Mouse (Mus musculus) adrenal gland, adult (tissue): ENCODE results near the gene Ucn2.

Source experiments
- DNase-seq, 2 experiments: peaks; one replicate each; pipeline ENCODE4 v3.0.0; 2022 to 2023; ENCODE audit warnings: low spot score in 1 of 2; ENCODE audit not compliant: inconsistent age in 2 of 2

Ucn2 gene

DNA sequence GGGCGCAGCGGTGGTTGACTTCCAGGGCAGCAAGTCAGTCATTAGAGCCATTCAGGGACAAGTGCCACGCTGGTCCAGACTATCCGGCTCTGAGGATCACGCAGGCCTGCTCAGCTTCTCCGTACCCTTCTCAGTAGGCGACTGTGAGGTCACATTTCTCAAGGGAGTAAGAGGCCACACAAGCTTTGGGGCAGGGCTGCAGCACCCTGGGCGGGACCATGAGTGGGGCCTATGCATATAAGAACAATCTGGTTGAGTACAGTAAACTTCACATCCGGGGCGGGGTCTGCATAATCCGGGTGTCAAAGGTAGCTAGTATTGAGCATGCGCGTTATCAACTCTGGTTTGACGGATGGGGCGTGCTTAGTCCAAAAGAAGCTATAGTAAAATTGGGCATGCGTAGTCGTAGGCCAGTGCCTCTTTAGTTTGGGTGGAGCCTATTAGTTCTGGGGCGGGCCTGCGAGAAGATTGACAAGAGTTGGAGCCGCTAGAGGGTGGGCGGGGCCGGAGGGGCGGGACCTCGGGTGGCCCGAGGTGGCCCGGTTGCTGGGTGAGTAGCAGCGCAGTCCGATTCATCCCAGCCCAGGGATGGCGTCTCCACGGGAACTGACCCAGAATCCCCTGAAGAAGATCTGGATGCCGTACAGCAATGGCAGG lies 5.7 kb downstream of the Ucn2 start, which contains the start of gene Pfkfb4:
Gene Pfkfb4 (plus strand): TSS at position 351 of the 657 bp plus-strand sequence.
- peak; percentile 98 to 99 for DNase-seq

DNA sequence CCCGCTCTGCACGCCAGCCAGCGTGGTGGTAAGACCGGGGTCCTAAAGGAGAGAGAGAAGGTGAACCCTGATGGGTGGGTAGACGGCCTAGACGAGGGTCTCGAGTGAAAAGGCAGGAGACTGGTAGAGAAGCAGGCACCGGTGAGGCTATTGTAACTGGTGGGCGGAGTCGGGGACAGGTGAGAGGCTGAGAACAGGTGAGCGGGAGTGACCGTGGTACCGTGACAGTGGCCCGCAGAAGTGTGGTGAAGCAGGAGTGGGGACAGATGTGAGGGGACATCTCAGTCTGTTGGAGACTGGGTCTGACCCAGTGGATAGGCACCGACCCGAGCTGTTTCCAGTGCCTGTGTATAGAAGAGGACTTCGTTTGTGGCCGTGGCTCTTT lies 6.3 kb downstream of the Ucn2 start:
- no peak for DNase-seq

DNA sequence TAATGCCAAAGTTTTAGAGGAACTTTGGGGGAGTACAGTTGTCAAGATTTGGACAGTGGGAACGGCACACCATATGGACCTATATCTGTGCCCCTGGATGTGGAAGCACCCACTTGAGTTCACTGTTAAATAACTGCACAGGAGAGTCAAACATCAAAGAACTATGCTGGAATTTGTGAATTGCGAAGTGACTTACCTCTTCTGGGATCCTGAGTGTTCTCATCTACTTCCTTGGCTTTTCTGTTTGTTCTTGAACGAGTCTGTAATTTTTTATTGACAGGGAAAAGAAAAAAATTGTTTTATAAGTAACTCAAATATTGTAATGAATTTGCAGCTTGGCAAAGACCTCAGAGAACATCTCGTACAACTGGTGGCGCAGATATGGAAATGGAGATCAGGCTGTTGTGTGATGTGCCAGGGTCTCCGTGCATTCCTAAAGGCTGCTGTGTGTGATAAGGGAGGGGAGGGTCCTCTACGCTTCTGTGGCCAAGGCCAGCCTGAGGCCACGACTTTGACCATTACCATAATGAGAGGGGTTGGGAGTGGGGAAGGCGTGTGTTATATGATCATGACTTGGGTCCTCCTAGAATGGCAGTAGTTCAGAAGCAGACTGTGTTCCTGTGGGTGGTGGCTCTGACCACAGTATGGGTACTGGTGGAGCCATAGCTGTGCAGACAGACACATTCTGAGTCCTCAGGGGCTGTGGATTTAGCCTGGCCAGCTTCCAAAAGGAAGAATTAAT lies 7.0 kb downstream of the Ucn2 start:
- peak in 1 of 2 experiments; percentile 46 for DNase-seq

DNA sequence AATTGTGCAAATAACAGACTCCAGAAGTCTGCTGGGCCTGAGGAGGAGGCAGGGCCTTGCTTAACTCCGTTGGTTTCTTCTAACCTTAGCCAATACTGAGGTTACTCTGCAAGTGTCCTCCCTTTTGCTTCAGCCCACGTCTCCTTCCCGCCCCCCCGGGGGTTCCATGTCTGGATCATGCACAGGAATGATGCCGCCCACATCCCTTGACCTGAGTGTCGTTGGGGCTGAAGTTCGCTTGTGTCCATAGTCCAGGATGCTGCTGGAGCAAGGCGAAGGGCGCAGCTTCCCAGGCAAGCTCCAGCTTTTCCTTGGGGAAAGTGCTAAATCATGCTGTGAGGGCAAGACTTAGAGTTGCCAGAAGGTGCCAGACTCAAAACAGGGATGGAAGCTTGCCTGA lies 10.6 kb downstream of the Ucn2 start:
- no peak for DNase-seq

DNA sequence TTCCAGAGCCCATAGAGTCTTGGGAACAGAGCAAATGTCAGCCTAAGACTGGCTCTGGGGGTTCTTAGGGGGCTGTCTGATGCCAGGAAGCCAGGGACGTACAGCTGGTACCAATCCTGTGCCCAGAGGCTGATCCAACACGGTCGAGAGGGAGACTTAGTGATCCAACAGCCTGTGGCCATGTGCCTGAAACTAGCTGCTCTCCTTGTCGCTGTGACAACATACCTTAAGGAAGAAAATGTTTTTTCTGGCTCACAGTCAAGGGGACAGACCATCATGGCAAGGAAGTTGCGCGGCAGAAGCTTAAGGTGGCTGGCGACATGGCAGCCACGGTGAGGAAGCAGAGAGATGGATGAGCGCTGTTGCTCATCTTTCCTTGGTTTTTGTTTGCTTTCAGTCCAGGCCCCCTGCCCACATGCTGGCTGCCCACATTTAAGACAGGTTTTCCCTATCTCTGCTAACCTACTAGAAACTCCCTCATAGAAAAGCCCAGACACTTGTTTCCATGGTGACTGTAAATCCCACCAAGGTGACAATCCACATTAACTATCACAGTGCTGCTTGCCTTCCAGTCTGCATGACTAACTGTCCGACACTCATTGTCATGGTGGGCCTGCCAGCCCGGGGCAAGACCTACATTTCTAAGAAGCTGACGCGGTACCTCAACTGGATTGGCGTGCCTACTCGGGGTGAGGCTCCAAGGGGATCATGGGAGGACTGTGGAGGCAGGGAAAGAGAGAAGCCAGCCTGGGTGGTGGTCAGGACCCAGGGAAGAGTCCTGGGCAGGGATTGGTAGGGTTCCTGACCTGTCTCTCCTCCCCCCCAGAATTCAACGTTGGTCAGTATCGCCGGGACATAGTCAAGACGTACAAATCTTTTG lies 12.7 kb downstream of the Ucn2 start:
- peak in 1 of 2 experiments; percentile 41 for DNase-seq

DNA sequence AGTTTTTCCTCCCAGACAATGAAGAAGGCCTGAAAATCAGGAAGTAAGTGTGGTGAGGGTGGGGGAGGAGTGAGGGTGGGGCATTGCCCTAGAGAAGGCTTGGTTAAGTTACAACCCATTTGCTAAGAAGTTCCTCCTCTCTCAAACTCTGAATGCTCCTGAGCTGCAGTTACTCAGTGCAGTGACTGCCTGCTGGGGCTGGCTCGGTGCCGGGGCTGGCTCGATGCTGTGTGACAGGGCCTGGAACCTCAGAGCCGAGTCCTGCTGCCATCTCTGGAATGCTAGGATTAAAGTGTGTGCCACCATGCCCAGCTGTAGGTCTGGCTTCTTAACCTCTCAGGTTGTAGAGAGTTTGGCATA lies 13.3 kb downstream of the Ucn2 start:
- DNase-seq, result no peak

DNA sequence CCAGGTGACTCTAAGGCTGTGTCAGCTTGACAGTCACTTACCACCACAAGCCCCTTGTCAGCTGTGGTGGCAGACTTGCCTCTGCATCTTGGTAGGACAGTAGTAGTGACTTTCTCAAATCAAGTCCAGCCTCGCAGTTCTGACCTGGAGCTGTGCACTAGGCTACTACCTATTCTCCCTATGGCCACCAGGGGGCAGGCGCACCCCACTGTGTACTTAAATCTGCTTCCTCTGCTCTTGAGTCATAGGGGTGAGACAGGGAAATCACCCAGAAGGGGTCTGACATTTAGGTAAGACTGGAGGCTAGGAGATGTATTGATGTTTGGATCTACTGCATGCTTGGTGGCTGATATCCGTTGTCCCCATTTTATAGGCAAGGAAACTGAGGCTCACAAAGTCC lies 14.9 kb downstream of the Ucn2 start:
- DNase-seq, result peak; percentile 67 to 85

DNA sequence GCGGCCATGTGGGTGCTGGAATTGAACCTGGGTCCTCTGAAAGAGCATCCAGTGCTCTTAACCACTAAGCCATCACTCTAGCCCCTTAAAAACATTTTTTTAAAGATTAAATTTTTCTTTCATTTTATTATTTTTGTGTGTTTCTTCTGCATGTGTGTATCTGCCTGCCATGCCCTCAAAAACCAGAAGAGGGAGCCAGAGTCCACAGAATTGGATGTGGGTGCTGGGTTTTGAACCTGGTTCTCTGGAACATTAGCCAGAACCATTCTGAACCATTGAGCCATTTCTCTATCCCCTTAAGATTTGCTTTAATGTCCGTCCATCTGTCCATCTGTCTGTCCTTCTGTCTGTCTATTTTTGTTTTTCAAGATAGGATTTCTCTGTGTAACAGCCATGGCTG lies 17.4 kb downstream of the Ucn2 start:
- DNase-seq, result peak in 1 of 2 experiments; percentile 81

DNA sequence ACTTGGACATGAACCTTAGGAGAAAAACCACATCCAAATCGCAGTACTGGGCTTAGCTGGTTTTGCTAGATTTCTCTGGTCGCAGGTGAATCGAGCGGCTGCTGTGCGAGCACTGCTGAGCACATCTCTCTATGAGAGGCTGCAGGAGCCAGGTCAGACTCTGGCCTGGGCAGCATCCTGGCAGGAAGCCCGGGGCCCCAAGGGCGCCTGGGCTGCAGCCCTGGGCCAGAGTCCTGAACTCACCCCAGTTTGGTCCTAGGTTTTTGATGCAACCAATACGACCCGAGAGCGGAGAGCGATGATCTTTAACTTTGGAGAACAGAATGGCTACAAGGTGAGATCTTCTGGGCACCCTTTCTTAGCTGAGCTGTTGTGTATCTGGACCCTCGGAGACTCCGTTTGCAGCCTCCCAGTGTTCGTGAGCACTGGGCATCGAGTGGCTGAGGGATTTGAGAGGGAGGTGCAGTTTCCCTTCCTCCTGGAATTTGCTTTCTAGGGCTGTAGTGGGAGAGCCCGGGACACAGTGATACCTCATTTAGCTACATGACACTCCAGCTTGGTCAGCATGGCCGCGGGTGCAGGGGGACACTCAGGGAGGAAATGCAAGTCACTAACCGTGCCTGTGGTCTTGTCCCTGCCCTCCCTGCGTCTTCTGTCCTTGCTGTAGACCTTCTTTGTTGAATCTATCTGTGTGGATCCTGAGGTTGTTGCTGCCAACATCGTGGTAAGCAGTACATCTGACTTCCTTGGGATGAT lies 21.4 kb downstream of the Ucn2 start:
- no peak for DNase-seq

DNA sequence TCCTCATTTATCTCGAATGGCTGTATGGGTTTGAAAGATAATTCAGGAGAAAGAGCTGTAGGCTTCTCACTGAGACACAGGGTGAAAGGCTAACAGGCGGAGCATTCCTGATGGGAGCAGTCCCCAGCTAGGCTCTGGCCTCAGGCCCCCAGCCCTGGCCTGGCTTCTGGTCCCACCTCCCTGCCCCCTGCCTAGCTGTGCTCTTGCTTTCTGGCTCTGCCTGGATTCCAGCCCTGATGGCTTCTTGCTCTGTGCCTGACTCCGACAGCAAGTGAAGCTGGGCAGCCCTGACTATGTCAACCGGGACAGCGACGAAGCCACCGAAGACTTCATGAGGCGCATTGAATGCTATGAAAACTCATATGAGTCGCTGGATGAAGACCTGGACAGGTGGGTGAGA lies 22.3 kb downstream of the Ucn2 start:
- no peak for DNase-seq

DNA sequence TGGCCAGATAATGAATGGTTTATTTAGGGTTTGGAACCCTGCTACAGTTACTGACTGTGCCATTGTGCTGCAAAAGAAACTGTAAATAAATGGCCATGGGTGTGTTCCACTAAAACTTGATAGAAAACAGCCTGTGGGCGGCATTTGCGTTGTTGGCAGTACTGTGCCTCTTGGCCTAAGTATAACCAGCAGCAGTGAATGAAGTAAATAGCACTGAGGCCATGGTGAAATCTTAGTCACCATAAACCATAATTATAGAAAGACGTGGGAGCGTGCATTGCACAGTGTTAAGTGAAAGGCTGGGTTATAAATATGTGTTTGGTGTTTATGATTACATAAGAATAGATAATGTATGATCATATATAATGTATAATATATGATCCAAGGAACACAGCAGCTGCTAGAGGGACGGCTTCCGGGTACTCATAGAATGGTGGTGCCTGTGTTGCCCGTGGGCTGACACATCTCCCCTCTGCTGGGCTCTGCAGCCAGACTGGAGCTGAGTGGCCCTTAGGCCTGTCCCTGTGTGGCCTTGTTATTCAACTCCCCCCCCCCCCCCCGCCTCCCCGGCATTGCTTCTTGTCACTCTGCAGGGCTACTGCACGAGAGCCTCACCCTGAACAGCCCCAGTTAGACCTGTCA lies 23.3 kb downstream of the Ucn2 start:
- no peak for DNase-seq

DNA sequence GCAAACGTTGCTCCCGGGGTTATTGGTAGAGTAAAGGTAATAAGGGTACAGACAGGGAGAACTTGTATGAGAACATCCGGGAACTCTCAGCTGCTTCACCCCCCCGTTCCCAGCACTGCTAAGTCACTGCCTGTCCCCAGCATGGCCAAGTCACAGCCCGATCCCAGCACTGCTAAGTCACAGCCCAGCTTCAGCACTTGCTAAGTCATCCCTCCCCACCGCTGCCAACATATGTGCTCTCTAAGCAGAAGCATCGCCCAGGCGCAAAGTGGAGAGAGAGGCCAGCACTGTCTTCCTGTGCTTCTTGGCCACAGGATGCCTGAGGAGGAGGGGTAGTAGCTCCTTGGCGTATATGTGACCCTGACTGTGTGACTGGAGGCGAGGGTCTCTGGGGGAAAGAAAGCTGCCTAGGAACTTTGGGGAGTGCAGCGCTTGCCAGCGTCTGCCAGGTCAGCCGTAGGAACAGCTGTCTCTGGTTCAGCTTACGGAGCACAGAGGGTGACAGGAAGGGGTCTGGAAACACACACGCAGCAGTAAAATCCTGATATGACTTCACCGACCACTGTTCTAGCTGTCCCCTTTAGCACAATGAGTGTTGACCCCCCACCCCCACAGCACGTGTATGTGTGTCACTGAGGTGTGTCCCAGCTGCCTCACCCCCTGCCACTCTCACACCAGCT lies 24.0 kb downstream of the Ucn2 start:
- DNase-seq, result no peak

DNA sequence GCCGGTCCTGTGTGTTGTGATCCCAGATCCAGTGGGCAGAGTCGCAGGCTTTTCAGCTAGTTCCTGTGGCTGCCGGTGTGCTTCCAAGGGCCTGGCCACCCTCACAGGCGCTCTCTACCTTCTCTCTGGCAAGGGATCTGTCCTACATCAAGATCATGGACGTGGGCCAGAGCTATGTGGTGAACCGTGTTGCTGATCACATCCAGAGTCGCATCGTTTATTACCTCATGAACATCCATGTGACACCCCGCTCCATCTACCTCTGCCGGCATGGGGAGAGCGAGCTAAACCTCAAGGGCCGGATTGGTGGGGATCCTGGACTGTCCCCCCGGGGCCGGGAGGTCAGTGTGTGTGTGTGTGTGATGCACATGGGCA lies 24.5 kb downstream of the Ucn2 start:
- no peak for DNase-seq

DNA sequence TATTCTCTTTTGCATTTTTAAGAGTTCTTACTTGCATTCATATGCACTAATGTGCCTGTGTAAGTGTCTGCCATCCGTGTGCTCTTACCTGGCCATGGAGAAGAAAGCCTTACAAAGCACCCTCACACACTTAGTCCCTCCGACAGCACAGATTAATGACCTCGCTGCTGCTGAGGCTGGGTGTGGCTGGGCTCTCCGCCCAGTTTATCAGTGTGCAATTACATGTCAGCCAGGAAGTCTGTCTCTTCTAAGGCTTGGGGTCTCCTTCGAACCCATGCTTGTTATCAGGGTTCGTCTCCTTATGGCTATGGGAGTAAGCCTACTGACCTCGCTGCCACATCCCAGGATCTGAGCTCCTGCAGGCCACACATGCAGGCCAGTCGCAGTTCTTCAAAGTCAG lies 29.6 kb downstream of the Ucn2 start:
- DNase-seq, result no peak

DNA sequence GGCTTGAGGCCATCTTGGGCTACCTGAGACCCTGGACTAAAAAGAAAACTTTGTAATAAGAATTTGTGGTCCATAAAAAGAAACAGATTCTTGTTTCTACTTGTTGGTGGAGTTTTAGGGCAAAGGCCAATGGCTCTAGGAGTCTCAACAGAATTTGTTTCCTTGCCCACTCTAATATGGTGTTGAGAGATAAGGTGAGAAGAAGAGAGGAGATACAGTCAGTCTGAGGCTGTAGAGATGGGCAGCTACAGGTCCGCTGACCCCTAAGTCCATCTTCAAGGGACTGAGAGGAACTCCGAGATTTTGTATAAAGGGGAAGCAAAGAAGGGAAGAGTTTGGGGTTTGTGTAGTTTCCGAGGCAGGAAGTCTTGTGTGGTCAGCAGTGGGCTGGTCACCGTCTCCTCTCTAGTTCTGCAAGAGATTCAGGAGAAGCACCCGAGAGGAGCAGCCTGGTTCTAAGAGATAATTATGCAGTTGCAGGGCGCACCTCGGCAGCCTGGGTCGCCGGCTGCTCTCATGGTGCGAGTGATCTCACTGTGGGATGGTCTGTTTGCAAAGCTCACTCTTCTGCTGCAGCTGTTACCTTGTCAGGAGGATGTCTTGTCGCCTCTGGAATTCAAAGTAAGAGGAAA lies 31.3 kb downstream of the Ucn2 start:
- no peak for DNase-seq

DNA sequence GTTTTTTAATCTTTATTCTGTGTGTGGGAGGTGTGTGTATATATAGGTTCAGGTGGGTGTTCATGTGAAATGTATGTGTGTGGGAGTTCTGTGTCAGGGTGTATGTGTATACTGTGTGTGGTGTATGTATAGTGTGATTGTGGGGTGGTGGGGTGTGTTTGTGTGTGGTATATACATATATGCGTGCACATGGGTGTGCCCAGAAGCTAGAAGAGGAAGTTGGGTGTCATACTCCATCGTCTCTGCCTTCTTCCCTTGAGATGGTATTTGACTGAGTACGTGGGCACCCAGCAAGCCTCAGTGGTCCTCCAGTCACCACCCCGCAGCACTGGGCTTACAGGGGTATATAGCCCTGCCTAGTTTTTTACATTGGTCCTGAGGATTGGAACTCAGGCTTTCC lies 35.6 kb downstream of the Ucn2 start:
- DNase-seq, result no peak

DNA sequence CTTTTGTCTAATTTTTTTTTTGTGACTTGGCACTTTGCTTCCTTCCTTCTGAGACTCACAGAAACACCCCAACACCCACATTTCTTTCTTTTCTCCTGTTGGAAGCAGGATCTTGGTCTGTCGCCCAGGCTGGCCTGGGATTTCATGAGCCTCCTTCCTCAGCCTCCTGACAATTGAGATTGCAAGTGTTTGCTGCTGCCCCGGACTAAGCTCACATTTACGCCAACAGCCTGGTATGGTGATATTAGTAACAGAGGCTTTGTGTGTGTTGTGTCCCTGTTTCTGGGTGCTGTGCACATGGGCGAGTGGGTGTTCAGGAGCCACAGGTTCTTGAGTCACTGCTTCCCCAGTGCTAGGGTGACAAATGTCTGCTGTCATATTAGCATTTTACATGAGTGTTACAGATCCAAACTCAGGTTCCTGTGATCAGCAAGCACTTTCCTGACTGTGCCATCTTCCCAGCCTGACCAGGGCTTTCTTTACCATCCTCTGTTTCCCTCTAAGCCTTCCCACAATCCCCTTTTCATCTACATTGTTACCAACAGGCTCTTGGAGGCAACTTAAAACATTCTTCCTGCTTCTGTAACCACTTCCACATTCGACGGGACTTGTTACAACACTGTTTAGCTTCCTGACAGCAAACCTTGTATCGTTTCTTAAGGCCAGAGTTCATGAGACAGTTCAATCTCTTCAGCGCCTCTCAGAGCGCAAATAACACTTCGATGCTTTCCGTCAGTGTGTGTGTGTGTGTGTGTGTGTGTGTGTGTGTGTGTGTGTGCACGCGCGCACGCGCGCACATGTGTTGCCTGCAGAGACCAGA lies 37.3 kb downstream of the Ucn2 start:
- DNase-seq, result peak in 1 of 2 experiments; percentile 3

DNA sequence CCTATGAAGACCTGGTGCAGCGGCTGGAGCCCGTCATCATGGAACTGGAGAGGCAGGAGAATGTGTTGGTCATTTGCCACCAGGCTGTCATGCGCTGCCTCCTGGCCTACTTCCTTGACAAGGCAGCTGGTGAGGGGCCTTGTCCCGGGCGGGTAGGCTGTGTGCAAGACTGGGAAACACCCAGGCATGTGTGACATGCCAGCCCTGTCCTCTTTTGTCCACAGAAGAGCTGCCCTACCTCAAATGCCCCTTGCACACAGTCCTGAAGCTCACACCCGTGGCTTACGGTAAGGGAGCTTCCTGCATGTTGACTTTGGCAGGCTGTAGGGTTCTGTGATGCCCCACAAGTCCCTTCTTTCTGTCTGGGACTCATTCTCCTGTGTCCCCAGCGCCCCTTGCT lies 41.7 kb downstream of the Ucn2 start:
- DNase-seq, result peak in 1 of 2 experiments; percentile 2

DNA sequence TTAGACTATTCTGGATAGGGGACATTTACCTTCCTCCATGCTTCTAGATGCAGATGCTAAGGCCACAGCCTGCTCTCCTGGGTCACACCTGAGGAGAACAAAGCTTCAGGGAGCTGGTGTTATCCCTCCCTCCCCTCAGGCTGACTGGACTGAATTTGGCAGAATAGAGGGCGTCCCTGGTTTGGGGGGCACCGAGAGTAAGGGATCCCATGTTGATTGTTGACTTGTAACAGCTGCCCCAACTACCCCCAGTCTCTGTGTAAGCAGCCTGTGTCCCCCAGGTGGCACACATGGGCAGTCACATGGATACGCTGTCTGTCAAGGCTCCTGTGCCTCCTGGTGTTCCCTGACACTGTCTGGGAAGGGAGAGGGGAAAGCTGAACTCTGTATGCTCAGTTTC lies 42.6 kb downstream of the Ucn2 start:
- DNase-seq, result no peak
